Mouse (Mus musculus) liver, embryonic 16.5 days (tissue): ENCODE results near the gene Cttnbp2nl. TPM values are rescaled to one million over a fixed set of nuclear protein-coding genes. Genes with fewer than 3 reads are reported as not detected.

ENCODE experiments used
- ATAC-seq: fragments of 200-750 bp; cut with Nextera tagmentation; 2 replicates; pipeline ENCODE4 v1.8.0; 2017; ENCODE audit warnings: low read depth, mild to moderate bottlenecking, moderate number of reproducible peaks, moderate library complexity
- H3K27ac ChIP-seq: fragments of 300-500 bp; sonication (generic); 2 replicates; pipeline ENCODE4 v1.5.1; 2014; ENCODE audit warnings: mild to moderate bottlenecking, low read length
- H3K27me3 ChIP-seq: fragments of 300-500 bp; sonication (generic); 2 replicates; pipeline ENCODE4 v1.6.1; 2014; ENCODE audit warnings: low read depth, low read length, mixed read lengths; ENCODE audit not compliant: control insufficient read depth, insufficient read depth
- H3K36me3 ChIP-seq: fragments of 300-500 bp; sonication (generic); 2 replicates; pipeline ENCODE4 v1.6.1; 2014; ENCODE audit warnings: mild to moderate bottlenecking; ENCODE audit not compliant: control insufficient read depth, insufficient read depth
- H3K4me1 ChIP-seq: fragments of 300-500 bp; sonication (generic); 2 replicates; pipeline ENCODE4 v1.6.1; 2014; ENCODE audit warnings: low read depth, low read length, mixed read lengths; ENCODE audit not compliant: control insufficient read depth
- H3K4me2 ChIP-seq: fragments of 300-500 bp; sonication (generic); 2 replicates; pipeline ENCODE4 v1.6.1; 2014; ENCODE audit warnings: low read depth, low read length, mixed read lengths
- H3K4me3 ChIP-seq: fragments of 300-500 bp; sonication (generic); 2 replicates; pipeline ENCODE4 v1.5.1; 2014; ENCODE audit warnings: low read depth, mild to moderate bottlenecking, low read length
- H3K9ac ChIP-seq: fragments of 300-500 bp; sonication (generic); 2 replicates; pipeline ENCODE4 v1.6.1; 2014; ENCODE audit warnings: low read depth, low read length
- H3K9me3 ChIP-seq: fragments of 300-500 bp; sonication (generic); replicated peaks from 2 replicates; pipeline ENCODE4 v1.6.1; 2016; ENCODE audit warnings: low read length; ENCODE audit not compliant: control insufficient read depth
- WGBS: fragments of 180-500 bp; shearing (Covaris S2); extraction: QIAGEN DNeasy Blood & Tissue Kit; methylation state at CpG from one replicate; pipeline ENCODE4 v1.1.7; 2014; ENCODE audit not compliant: insufficient replicate concordance; 5-methylcytosine and 5-hydroxymethylcytosine counted together
- polyA plus RNA-seq: library from polyadenylated mRNA; unstranded; fragments of >200 nt; fragmentation: Nextera tagmentation; extraction: Ambion mirVana; gene quantifications from 2 replicates; pipeline ENCODE4 v1.2.1, GENCODE M21; 2015

Gene Cttnbp2nl
- polyA plus RNA-seq, 1 experiment from 2014 or later: 3.3 TPM

DNA sequence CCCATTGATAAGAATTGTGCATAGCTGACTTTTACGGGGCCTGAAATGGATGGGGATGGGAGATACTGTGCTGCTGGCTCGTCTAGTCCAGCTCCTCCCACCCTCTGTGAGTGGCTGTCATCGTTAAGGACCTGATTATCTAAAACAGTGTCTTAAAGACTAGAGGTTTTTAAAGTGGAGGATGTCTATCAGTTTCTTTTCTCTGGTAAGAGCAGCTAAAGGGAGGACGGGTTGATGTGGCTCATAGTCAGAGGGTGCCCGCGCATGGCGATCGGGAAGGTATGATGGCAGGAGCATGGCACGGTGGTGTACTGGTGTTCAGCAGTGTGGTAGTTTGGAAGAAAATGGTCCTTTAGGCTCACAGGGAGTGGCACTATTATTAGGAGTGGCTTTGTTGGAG lies 9.7 kb upstream of the Cttnbp2nl start:
- no peaks in the 10 kb centered on the region for H3K9me3 ChIP-seq
- H3K27ac ChIP-seq: no peak overlapping the region
- H3K4me2 ChIP-seq: no peak overlapping the region
- no peaks in the 10 kb centered on the region for H3K36me3 ChIP-seq
- H3K9ac ChIP-seq: no peak overlapping the region
- ATAC-seq: no peak
- peaks cover 2% of the 10 kb centered on the region; the same call in 1 of the 2 replicates for H3K4me1 ChIP-seq
- peaks cover 3% of the 10 kb centered on the region for H3K27me3 ChIP-seq
- H3K4me3 ChIP-seq: no peak overlapping the region
- 67% methylated on average over 9 of the region's 9 CpGs for WGBS

DNA sequence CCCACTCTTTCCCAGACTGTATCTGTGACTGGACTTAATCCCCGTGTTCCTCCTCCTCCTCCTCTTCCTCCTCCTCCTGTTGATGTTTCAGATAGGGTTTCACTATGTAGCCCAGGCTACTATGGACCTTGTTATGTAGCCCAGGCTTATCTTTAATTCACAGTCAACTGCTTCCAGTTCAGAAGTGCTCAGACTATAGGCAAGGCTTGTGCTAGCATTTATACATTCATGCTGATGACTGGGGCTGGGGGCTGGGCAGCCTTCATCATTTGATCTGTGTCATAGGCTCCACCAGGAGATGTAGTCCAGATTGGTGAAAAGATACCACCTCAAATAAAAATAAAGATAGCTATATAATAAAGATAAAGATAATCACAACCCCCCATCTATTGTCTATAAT lies 9.0 kb upstream of the Cttnbp2nl start:
- ATAC-seq: no peak
- Histone ChIP-seq H3K4me3 (no peak overlapping the region), H3K4me1 (peaks cover 2% of the 10 kb centered on the region; the same call in 1 of the 2 replicates), H3K27ac (no peak overlapping the region), H3K4me2 (no peak overlapping the region), H3K9ac (no peak overlapping the region), H3K27me3 (peaks cover 3% of the 10 kb centered on the region), H3K36me3 (no peaks in the 10 kb centered on the region), H3K9me3 (no peaks in the 10 kb centered on the region)
- WGBS: 46% methylated on average over 1 of the region's 1 CpGs

DNA sequence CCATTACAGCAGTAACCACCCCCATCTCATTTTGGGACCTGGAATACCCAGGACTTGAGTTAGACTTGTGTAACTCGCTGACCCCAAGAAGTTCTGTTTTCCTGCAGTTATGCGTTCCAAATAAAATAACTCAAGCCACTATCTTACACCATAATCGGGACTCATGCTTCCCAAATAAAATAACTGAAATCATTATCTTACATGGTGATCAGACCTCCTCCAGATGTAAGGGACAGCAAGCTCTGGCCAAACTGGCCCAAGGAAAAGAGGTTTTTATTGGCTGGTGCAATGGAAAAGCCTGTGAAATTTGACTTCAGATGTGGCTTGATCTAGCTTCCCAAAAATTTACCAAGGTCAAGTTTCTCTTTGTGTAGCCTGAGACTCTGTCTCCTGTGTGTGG lies 8.6 kb upstream of the Cttnbp2nl start:
- 57% methylated on average over 3 of the region's 3 CpGs for WGBS
- no peak for ATAC-seq
- Histone ChIP-seq H3K9ac (no peak overlapping the region), H3K4me3 (no peak overlapping the region), H3K36me3 (no peaks in the 10 kb centered on the region), H3K27me3 (peaks cover 3% of the 10 kb centered on the region), H3K9me3 (no peaks in the 10 kb centered on the region), H3K4me1 (peaks cover 2% of the 10 kb centered on the region; the same call in 1 of the 2 replicates), H3K4me2 (no peak overlapping the region), H3K27ac (no peak overlapping the region)

DNA sequence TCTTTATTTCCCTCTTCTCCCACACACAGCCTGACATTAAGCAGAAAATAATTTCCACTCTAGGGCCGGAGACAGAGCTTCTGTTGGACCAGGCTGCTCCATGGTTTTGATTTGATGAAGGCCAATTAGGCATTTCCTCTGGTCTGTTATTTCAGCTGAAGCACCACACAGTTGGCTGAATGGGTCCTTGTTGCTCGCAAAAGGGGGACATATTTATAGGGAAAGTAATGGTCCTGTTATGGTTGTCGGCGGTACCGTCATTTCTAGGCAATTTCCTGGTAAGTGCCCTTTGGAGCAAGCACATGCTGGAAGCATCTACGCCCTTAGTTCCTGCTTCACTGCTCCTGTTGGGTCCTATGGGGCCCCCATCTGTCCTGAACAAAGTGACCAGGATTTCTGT lies 8.0 kb upstream of the Cttnbp2nl start:
- WGBS: 44% methylated on average over 6 of the region's 6 CpGs
- no peaks in the 10 kb centered on the region for H3K9me3 ChIP-seq

DNA sequence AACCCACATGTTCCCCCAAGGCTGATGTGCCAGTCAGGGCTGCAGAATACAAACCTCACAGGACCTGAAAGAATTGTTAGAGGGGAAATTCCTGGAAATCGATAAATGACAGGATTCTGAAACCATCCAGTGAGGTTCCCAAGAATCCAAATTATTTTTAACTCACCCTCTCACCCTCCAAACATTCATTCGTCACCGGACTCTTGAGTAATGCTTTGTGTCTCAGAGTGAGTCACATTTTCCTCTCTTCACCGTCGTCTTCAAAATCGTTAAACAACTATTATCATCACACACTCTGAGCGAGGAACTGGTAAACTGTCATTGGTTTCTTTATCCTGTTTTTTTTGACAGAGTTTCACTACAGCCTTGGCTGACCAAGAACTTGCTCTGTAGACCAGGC lies 7.0 kb upstream of the Cttnbp2nl start:
- Histone ChIP-seq H3K9ac (no peak overlapping the region), H3K27ac (no peak overlapping the region), H3K4me1 (peaks cover 2% of the 10 kb centered on the region; the same call in 1 of the 2 replicates), H3K4me2 (no peak overlapping the region), H3K36me3 (no peaks in the 10 kb centered on the region), H3K9me3 (no peaks in the 10 kb centered on the region), H3K27me3 (peaks cover 5% of the 10 kb centered on the region), H3K4me3 (no peak overlapping the region)
- no peak for ATAC-seq
- WGBS: 34% methylated on average over 7 of the region's 7 CpGs

More for the DNA sequence above, 8.0 kb upstream of the Cttnbp2nl start:
- Histone ChIP-seq H3K36me3 (no peaks in the 10 kb centered on the region), H3K4me2 (no peak overlapping the region), H3K4me1 (peaks cover 2% of the 10 kb centered on the region; the same call in 1 of the 2 replicates), H3K27ac (no peak overlapping the region), H3K27me3 (peaks cover 3% of the 10 kb centered on the region), H3K4me3 (no peak overlapping the region), H3K9ac (no peak overlapping the region)
- no peak for ATAC-seq

DNA sequence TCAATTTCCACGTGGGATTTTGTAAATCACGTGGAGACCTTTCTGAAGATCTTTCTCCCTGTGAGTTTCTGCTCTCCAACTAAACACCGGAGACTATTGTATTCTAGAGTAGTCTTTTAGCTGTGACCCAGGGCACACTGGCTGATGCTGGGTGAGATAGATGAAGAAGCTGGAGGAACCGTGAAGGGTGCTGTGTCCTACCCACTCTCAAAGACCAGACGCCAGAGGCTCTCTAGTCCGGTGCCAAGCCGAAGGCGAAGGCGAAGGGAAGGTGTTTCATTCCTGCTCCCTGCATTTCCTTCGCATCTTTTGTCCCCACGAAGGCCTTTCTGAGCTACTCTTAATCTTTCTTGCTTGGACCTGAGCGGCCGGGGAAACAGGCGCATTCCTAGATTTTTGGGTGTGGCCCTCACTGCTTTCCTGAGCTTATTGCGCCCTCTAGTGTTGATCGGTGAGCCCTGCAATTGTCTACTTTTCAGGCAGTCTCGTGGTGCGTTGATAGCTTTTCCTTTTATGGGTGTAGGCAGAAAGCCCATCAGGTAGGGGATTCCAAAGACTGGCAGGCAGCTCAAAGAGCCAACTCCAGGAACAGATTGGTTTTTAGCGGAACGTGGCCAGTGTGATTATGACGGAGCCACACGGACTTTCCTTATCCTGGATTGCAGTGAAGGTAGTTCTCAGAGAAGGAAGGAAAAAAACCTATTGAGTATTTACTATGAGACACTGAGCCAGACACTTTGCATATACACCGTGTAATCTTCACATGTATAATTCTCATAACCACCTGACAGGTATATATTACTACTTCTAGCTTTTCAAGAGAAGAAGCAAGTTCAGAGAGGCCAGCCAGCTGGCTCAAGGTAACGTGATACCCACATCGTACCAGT lies 5.9 kb upstream of the Cttnbp2nl start:
- Histone ChIP-seq H3K4me1 (peaks cover 2% of the 10 kb centered on the region; the same call in 1 of the 2 replicates), H3K4me3 (0 out of 2 replicates have a peak overlapping the region, but pooled peaks have one; percentile 7), H3K36me3 (no peaks in the 10 kb centered on the region), H3K27me3 (peaks cover 12% of the 10 kb centered on the region), H3K9ac (no peak overlapping the region), H3K9me3 (no peaks in the 10 kb centered on the region), H3K4me2 (peak overlapping the region; percentile 32; the same call in 1 of the 2 replicates), H3K27ac (no peak overlapping the region)
- 17% methylated on average over 25 of the region's 25 CpGs for WGBS
- no peak for ATAC-seq

DNA sequence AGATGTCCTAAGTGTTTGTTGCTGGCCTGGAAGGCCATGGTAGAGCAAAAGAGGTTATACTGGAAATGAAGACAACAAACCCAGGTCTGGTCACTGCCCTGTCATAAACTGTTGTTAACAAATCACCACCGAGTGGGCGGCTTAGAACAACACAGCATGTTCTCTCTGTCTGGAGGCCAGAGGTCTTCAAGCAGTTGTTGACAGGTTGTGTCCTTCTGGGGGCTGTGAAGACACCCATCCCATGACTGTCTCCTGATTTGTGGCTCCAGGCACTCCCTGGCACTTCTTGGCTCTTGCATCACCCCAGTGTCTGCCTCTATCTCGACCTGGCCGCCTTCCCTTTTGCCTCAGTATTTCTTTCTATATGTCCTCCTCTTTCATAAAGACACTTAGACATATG lies 2.7 kb upstream of the Cttnbp2nl start:
- Histone ChIP-seq H3K4me1 (peaks cover 5% of the 10 kb centered on the region), H3K36me3 (no peaks in the 10 kb centered on the region), H3K9me3 (no peaks in the 10 kb centered on the region), H3K27ac (no peak overlapping the region), H3K9ac (no peak overlapping the region), H3K4me3 (no peak overlapping the region), H3K4me2 (no peak overlapping the region), H3K27me3 (peaks cover 38% of the 10 kb centered on the region)
- no peak for ATAC-seq
- WGBS: 40% methylated on average over 4 of the region's 4 CpGs

DNA sequence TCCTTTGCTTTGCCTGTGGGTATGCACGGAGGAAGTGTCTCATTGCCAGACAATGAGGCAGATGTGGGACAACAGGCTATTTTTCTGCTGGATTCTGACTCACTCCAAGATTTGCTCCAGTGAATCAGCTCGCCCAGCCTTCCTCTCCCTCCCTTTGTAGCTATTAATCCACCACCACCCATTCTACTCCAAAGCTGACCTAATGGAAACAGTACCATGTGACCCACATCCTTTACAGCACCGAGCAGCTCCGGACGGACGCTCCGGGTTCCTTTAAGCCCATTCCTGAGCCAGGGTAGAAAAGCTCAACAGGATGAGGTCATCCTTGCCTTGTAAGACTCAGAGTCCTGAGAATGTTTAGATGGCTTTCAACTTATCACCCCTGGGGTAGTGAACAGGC lies 2.0 kb upstream of the Cttnbp2nl start:
- peak; percentile 36 for ATAC-seq
- 18% methylated on average over 7 of the region's 7 CpGs for WGBS
- H3K27me3 ChIP-seq: peaks cover 38% of the 10 kb centered on the region

DNA sequence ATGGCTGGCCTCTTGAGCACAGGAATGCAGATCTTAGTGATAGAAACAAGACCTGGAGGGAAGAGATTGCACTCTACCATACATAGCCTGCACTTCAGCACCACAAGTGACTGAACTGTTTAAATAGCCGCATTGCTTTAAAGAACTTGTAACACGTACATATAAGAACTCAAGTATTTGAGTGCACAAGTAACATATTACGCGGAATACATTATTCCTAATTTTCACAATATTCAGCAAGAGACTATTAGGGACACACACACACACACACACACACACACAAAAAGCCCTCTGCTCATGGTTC lies 704 bp upstream of the Cttnbp2nl start:
- no peaks in the 10 kb centered on the region for H3K36me3 ChIP-seq
- no peaks in the 10 kb centered on the region for H3K9me3 ChIP-seq
- 52% methylated on average over 4 of the region's 4 CpGs for WGBS
- peaks cover 36% of the 10 kb centered on the region for H3K27me3 ChIP-seq
- H3K9ac ChIP-seq: no peak overlapping the region
- H3K4me2 ChIP-seq: peak overlapping the region; percentile 51
- peaks cover 4% of the 10 kb centered on the region for H3K4me1 ChIP-seq
- peak overlapping the region; percentile 64 for H3K4me3 ChIP-seq
- H3K27ac ChIP-seq: no peak overlapping the region
- ATAC-seq: no peak

More for the DNA sequence above, 2.0 kb upstream of the Cttnbp2nl start:
- H3K9ac ChIP-seq: no peak overlapping the region
- H3K36me3 ChIP-seq: no peaks in the 10 kb centered on the region
- no peak overlapping the region for H3K27ac ChIP-seq
- peaks cover 5% of the 10 kb centered on the region for H3K4me1 ChIP-seq
- no peaks in the 10 kb centered on the region for H3K9me3 ChIP-seq
- H3K4me3 ChIP-seq: no peak overlapping the region
- H3K4me2 ChIP-seq: no peak overlapping the region
